In genomic region chr3:102165536-102166286, GRCm38 (mm10) we compare ENCODE assay signal across 9 mouse cellular contexts. TPM values are rescaled to one million over a fixed set of nuclear protein-coding genes. Genes with fewer than 3 reads are reported as not detected.
DNase-seq lines count a peak whose midpoint lies in the region; ATAC-seq and TF ChIP-seq lines count a peak whose summit lies in the region.
"Had no signal": no experiment of that assay in that cellular context is flagged by ENCODE, and none has a peak within 500 bp of the region (broad histone marks: within the 10 kb centered on the region; RNA-seq: fewer than 3 reads in every experiment).

No protein-coding gene starts in this region.

- H3K4me2 ChIP-seq in lung, postnatal 0 days (replicated peaks; ENCODE audit: low read depth, low read length), result no peak overlapping the region
- peak overlapping the region; percentile 99 for H3K4me2 ChIP-seq in liver, embryonic 14.5 days (ENCODE audit: low read depth)
- H3K4me2 ChIP-seq in stomach, embryonic 16.5 days (ENCODE audit: low read depth, low read length), result no peak overlapping the region
- H3K4me2 ChIP-seq: lung, embryonic 15.5 days had no signal

- TF ChIP-seq CTCF in lung, postnatal 0 days (IDR thresholded peaks at IDR 0.05), result no peak
- TF ChIP-seq CTCF in liver, embryonic 14.5 days (IDR thresholded peaks at IDR 0.05; ENCODE audit: low read depth), result no peak

- no peak overlapping the region for H3K4me3 ChIP-seq in lung, postnatal 0 days (ENCODE audit: low read depth, low read length)
- H3K4me3 ChIP-seq in liver, embryonic 14.5 days (ENCODE audit: insufficient read depth in 1 of 2, low read depth in 2 of 2, low read length in 2 of 2), result peak overlapping the region; percentile 94 to 95
- no peak overlapping the region for H3K4me3 ChIP-seq in stomach, embryonic 16.5 days (replicated peaks; ENCODE audit: low read length)
- H3K4me3 ChIP-seq: lung, embryonic 15.5 days had no signal

- no peaks in the 10 kb centered on the region for H3K9me3 ChIP-seq in lung, postnatal 0 days (ENCODE audit: low read length)
- H3K9me3 ChIP-seq in liver, embryonic 14.5 days (ENCODE audit: control insufficient read depth, low read length), result no peaks in the 10 kb centered on the region
- no peaks in the 10 kb centered on the region for H3K9me3 ChIP-seq in stomach, embryonic 16.5 days (replicated peaks; ENCODE audit: control insufficient read depth, low read length)
- H3K9me3 ChIP-seq: lung, embryonic 15.5 days had no signal

- peaks cover 9% of the 10 kb centered on the region for H3K36me3 ChIP-seq in lung, postnatal 0 days (ENCODE audit: insufficient read depth, low read length)
- H3K36me3 ChIP-seq in liver, embryonic 14.5 days (replicated peaks; ENCODE audit: control insufficient read depth, insufficient read depth, low read depth), result peaks cover 31% of the 10 kb centered on the region
- peaks cover 11% of the 10 kb centered on the region for H3K36me3 ChIP-seq in stomach, embryonic 16.5 days (ENCODE audit: control insufficient read depth, insufficient read depth, low read length)

- peaks cover 7% of the 10 kb centered on the region; the same call in 1 of the 2 replicates for H3K4me1 ChIP-seq in lung, postnatal 0 days (ENCODE audit: insufficient read depth, low read depth, low read length)
- peaks cover 38 to 40% of the 10 kb centered on the region in 2 experiments for H3K4me1 ChIP-seq in liver, embryonic 14.5 days (replicated peaks; ENCODE audit: control insufficient read depth in 2 of 2, insufficient read depth in 2 of 2, low read length in 1 of 2)
- peaks cover 23% of the 10 kb centered on the region for H3K4me1 ChIP-seq in stomach, embryonic 16.5 days (ENCODE audit: control insufficient read depth, insufficient read depth, low read length)

- 76% methylated on average over 21 of the region's 21 CpGs for WGBS in lung, postnatal 0 days
- WGBS in liver, embryonic 14.5 days (ENCODE audit: insufficient replicate concordance), result 10% methylated on average over 21 of the region's 21 CpGs
- whole genome bisulfite sequencing in stomach, embryonic 16.5 days, result 80% methylated on average over 21 of the region's 21 CpGs

- no peak; the same call in 1 of the 2 replicates for TF ChIP-seq EP300 in lung, postnatal 0 days (IDR thresholded peaks at IDR 0.05)
- peak; percentile 99 for TF ChIP-seq EP300 in liver, embryonic 14.5 days (IDR thresholded peaks at IDR 0.05; ENCODE audit: low read depth)

- H3K27ac ChIP-seq in lung, postnatal 0 days (ENCODE audit: low read length), result no peak overlapping the region
- peak overlapping the region; percentile 100 for H3K27ac ChIP-seq in liver, embryonic 14.5 days
- H3K27ac ChIP-seq in stomach, embryonic 16.5 days (ENCODE audit: low read length), result no peak overlapping the region
- H3K27ac ChIP-seq: lung, embryonic 15.5 days had no signal

- no peaks in the 10 kb centered on the region for H3K27me3 ChIP-seq in lung, postnatal 0 days (replicated peaks; ENCODE audit: insufficient read depth, low read length)
- no peaks in the 10 kb centered on the region for H3K27me3 ChIP-seq in liver, embryonic 14.5 days (ENCODE audit: control insufficient read depth, insufficient read depth, low read length)
- H3K27me3 ChIP-seq in stomach, embryonic 16.5 days (ENCODE audit: control insufficient read depth, insufficient read depth, low read length), result no peaks in the 10 kb centered on the region
- H3K27me3 ChIP-seq: lung, embryonic 15.5 days had no signal

- H3K9ac ChIP-seq in lung, postnatal 0 days (replicated peaks; ENCODE audit: low read depth), result no peak overlapping the region
- peak overlapping the region; percentile 100 for H3K9ac ChIP-seq in liver, embryonic 14.5 days (replicated peaks)
- no peak overlapping the region for H3K9ac ChIP-seq in stomach, embryonic 16.5 days (ENCODE audit: low read length)
- H3K9ac ChIP-seq: lung, embryonic 15.5 days had no signal

- DNase-seq in lung, postnatal 0 days (ENCODE audit: low spot score), result peak; percentile 46
- DNase-seq in lung, postnatal 25 days (ENCODE audit: low spot score), result no peak
- peak; percentile 97 to 98 (median 98) for DNase-seq in liver, embryonic 14.5 days (ENCODE audit: low read depth in 3 of 3, low spot score in 3 of 3)
- no peak for DNase-seq in right cerebral cortex, adult 2 months (ENCODE audit: low spot score in 2 of 2)
- no peak for DNase-seq in embryo, embryonic 11 days
- DNase-seq: kidney, adult 9 months had no signal

- peak; percentile 39; the same call in 1 of the 2 replicates for ATAC-seq in lung, postnatal 0 days
- ATAC-seq in common myeloid progenitor, adult 5-6 weeks (replicated peaks; ENCODE audit: low read depth, poor library complexity, severe bottlenecking), result peak; percentile 89
- ATAC-seq in liver, embryonic 14.5 days (ENCODE audit: insufficient read depth), result peak; percentile 96
- ATAC-seq in stomach, embryonic 16.5 days (ENCODE audit: insufficient read depth, low FRiP score), result peak; percentile 26; the same call in 1 of the 2 replicates

RNA-seq across cellular contexts. Expression of gene Vangl1, which starts 38.8 kb away (rescaled TPM):
- polyA plus RNA-seq in lung, postnatal 0 days (2015; fragmentation: Nextera tagmentation; extraction: Ambion mirVana), result 14.0 and 15.8 TPM in 2 replicates
- 4.3 and 5.4 TPM in 2 replicates for total RNA-seq in common myeloid progenitor, adult 5-6 weeks (2017)
- polyA plus RNA-seq in liver, embryonic 14.5 days (2012; rRNA removed), result 62.8 and 74.2 TPM in 2 replicates
- 62.0 and 62.2 TPM in 2 replicates for polyA plus RNA-seq in liver, embryonic 14.5 days (2014; fragmentation: Nextera tagmentation; extraction: Ambion mirVana)
- polyA plus RNA-seq in stomach, embryonic 16.5 days (2015; fragmentation: Nextera tagmentation; extraction: Ambion mirVana), result 30.7 and 34.3 TPM in 2 replicates

Comparison
In these comparisons a context has a peak if more than half of its experiments do, and no peak if none do; other contexts are left out.
1. DNase-seq: peak in lung, postnatal 0 days (single experiment) and liver, embryonic 14.5 days (3 of 3); none in lung, postnatal 25 days (single experiment), right cerebral cortex, adult 2 months (0 of 2) and embryo, embryonic 11 days (single experiment).
2. ATAC-seq: peak in every context shown above with its lines; median percentile 96 in liver, embryonic 14.5 days; 89 in common myeloid progenitor, adult 5-6 weeks; 39 in lung, postnatal 0 days; 26 in stomach, embryonic 16.5 days.
3. H3K4me3 ChIP-seq: peak in liver, embryonic 14.5 days (2 of 2); none in lung, postnatal 0 days (single experiment) and stomach, embryonic 16.5 days (single experiment).